Mouse (Mus musculus) olfactory bulb, adult 2 months (tissue): ENCODE data around the gene Ptprt. TPM values are rescaled to one million over a fixed set of nuclear protein-coding genes. Genes with fewer than 3 reads are reported as not detected.

Experiments used
- H3K27ac ChIP-seq: fragments of 200-500 bp; 2 replicates; pipeline ENCODE4 v1.5.1; 2012; ENCODE audit warnings: low read depth, low read length; ENCODE audit not compliant: insufficient read depth
- H3K4me1 ChIP-seq: fragments of 200-500 bp; 2 replicates; pipeline ENCODE4 v1.6.1; 2012; ENCODE audit warnings: low read length; ENCODE audit not compliant: control insufficient read depth, insufficient read depth
- H3K4me3 ChIP-seq: fragments of 200-500 bp; 2 replicates; pipeline ENCODE4 v1.5.1; 2012; ENCODE audit warnings: mild to moderate bottlenecking, low read depth, low read length, moderate library complexity; ENCODE audit not compliant: insufficient read depth
- CTCF ChIP-seq: fragments of 200-500 bp; IDR thresholded peaks from 2 replicates; pipeline ENCODE4 v1.5.1; 2012; ENCODE audit warnings: low read depth, mild to moderate bottlenecking, low read length, moderate library complexity; ENCODE audit not compliant: insufficient read depth
- POLR2A ChIP-seq: fragments of 200-500 bp; IDR thresholded peaks from 2 replicates; pipeline ENCODE4 v1.6.1; 2012; ENCODE audit warnings: mild to moderate bottlenecking, low read depth, low read length, moderate library complexity; ENCODE audit not compliant: insufficient read depth
- WGBS: fragments of 180-500 bp; shearing (Covaris S2); methylation state at CpG from one replicate; pipeline ENCODE4 v1.1.7; 2018; 5-methylcytosine and 5-hydroxymethylcytosine counted together
- polyA plus RNA-seq: library from polyadenylated mRNA; stranded (reverse); fragments of >200 nt; gene quantifications from 2 replicates; pipeline ENCODE4 v1.2.4, GENCODE M21; 2012; ENCODE audit warnings: low replicate concordance; ENCODE audit not compliant: missing spikeins, insufficient read depth, insufficient read length

The Ptprt gene
- polyA plus RNA-seq, 1 experiment: 33.3 TPM

DNA sequence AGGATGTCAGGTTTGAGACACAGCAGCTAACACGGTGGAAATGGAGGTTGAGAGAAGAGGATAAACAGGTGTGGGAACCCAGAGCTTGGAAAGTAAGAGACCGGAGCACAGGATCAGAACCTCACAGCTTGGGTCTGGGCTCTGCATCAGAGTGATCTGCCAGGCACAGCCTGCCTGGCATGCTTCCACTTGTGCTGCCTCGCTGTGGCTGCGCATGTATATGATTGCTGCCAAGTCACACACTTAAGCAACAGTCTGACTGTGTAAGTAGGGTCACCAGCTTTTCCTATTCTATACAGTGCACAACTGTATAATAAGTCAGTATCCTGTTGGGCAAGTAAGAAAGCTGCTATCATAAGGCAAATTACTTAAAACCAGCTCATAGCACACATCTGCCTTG is 249.9 kb downstream of the Ptprt start:
- Histone ChIP-seq H3K4me1 (no peaks in the 10 kb centered on the region), H3K27ac (no peak overlapping the region), H3K4me3 (no peak overlapping the region)
- no peak for TF ChIP-seq POLR2A
- WGBS: 66% methylated on average over 4 of the region's 4 CpGs

DNA sequence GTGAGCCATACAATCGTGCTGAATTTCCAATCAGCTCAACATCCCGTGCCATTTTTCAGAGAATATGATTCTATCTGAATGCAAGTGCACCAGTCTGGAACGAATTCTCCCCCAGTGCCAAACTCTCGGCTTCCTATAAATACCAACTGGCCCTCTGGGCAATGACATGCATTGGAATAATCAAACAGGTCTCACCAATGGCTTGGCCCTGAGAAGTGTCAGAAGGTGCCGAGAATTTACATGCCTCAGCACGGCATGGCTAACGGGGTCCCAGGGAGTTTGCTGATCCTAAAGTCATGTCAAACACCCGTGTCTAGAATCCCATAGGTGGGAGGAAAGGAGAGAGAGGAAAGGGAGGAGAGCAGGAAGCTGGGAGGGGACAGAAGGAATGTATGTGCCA is 251.7 kb downstream of the Ptprt start:
- TF ChIP-seq CTCF (no peak), POLR2A (no peak)
- no peaks in the 10 kb centered on the region for H3K4me1 ChIP-seq
- 87% methylated on average over 8 of the region's 8 CpGs for WGBS
- no peak overlapping the region for H3K4me3 ChIP-seq
- H3K27ac ChIP-seq: no peak overlapping the region

DNA sequence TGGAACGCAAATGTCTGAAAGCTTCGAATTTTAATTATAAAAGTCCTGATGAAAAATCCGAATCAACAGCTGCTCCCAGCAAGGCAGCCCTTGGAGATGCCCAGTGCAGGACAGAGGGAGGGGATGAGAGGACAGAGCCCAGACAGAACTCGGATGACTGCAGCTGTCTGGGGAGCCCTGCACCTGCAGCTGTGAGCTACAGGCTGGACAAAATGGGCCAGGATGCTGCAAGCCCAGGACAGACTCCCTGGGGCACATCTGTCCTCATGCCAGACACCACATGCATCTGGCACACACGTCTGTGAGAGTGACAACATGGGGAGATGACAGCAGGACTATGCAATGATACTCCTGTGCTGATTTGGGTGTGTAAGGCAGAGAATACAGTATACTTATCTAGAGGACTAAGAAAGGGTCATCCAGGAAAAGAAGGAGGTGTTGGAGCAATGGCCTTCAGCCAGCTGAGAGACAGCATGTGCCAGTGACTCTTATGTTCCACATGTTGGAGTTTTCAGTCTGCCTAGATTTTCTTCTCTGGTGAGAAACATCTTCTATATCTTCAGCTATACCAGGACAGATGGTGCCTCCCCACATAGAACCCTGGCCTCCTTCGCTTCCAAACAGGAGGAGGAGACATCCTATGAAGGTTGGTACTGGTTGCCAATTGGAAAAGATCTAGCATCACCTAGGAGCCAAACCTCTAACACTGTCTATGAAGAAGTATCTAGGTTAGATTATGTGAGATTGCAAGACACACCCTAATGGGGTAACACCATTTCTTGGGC is 259.4 kb downstream of the Ptprt start:
- WGBS: 69% methylated on average over 6 of the region's 6 CpGs
- no peak overlapping the region for H3K27ac ChIP-seq
- TF ChIP-seq CTCF: no peak
- TF ChIP-seq POLR2A: no peak
- 0 out of 2 replicates have a peak, but pooled peaks cover 3% of the 10 kb centered on the region for H3K4me1 ChIP-seq
- H3K4me3 ChIP-seq: no peak overlapping the region

DNA sequence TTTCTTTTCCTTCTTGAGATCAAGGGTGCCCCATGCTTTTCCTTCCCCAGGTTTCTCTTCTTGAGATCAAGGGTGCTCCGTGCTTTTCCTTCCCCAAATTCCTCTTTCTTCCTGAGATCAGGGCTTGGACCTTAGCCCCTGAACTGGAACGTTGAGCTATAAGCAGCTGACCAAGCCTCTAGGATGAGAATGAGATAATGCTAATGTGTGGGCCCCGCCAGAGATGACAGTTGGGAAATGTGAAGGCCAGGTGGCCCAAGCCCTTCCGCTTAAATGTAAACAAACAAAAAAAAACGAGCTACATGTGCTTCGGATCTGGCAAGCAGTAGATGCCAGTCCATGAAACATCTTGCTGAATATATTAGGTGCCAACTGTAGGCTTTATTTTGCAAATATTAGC is 266.3 kb downstream of the Ptprt start:
- WGBS: 89% methylated on average over 6 of the region's 6 CpGs
- H3K27ac ChIP-seq: no peak overlapping the region

DNA sequence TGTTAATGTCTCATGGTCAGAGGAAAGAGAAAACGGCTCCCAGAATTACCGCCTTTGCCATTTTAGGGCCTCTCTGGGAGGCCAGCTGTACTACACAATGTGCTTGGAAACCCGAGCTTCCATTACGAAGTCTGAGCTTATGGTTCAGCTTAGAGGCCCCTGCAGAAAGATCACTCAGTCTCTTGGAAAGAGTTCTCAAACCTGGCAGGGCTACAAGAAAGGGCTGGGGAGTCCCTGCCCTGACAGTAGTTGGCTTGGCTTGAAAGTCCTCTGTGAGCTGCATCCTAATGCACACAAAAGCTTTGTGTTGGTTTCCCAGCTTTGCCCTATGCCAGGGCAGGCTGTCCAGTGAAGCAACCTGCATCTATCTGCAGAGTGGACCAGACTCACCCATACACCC is 269.1 kb downstream of the Ptprt start:
- Histone ChIP-seq H3K4me1 (no peaks in the 10 kb centered on the region), H3K27ac (no peak overlapping the region), H3K4me3 (no peak overlapping the region)
- WGBS: 85% methylated on average over 4 of the region's 4 CpGs
- no peak for TF ChIP-seq CTCF
- no peak for TF ChIP-seq POLR2A

More for the DNA sequence above, 266.3 kb downstream of the Ptprt start:
- Histone ChIP-seq H3K4me1 (no peaks in the 10 kb centered on the region), H3K4me3 (no peak overlapping the region)
- no peak for TF ChIP-seq POLR2A
- TF ChIP-seq CTCF: no peak

DNA sequence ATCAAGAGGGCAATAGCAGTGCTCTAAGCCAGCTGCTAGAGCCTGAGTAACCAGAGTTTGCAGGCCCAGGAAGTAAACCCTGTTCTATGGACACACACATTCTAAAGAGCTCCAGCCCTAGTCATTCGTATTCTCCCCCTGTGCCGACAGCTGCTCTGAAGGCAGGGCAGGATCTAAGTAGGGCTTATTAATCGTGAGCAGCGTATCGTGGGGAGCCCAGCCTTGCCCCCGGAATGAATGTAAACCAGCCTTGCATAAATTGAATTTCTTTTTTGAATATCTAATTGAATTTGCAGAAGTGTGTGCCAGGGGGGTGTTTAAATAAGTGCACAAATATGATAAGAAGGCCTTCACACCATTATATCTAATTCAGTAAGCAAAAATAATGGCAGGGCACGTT is 283.6 kb downstream of the Ptprt start:
- TF ChIP-seq CTCF: no peak
- TF ChIP-seq POLR2A: no peak
- Histone ChIP-seq H3K4me1 (no peaks in the 10 kb centered on the region), H3K4me3 (no peak overlapping the region), H3K27ac (no peak overlapping the region)
- 73% methylated on average over 7 of the region's 7 CpGs for WGBS

DNA sequence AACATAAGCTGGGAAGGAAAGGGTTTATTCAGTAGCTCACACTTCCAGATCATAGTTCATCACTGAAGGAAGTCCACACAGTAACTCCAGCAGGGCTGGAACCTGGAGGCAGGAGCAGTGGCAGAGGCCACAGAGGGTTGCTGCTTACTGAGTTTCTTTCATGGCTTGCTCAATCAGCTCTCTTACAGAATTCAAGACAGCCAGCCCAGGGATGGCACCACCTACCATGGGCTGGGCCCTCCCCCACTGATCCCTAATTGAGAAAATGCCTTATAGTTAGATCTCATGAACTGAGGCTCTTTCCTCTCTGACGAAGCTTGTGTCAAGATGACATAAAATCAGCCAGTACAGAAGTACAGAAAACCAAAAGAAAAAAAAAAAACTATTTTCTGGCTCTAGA is 311.9 kb downstream of the Ptprt start:
- H3K27ac ChIP-seq: no peak overlapping the region
- 62% methylated on average over 1 of the region's 1 CpGs for WGBS
- TF ChIP-seq CTCF (no peak), POLR2A (no peak)
- no peaks in the 10 kb centered on the region for H3K4me1 ChIP-seq
- no peak overlapping the region for H3K4me3 ChIP-seq

DNA sequence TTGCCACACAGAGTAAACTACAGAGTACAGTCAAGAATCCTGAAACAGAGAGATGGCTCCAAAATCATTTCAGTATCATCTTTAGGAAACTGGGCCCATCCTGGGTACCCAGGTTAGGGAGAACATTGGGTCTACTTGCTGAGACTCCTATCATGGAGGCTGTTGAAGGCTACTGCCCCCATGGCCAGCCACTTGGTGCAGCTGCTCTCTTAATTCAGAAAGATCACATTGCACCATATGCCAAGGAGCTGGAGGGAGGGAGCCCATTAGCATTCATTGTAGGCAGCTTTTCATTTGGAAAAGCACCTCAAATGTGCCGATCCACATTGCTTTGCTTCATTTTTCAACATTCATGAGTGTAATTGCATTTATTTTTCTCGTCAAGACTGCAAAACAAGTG is 319.1 kb downstream of the Ptprt start:
- Histone ChIP-seq H3K4me3 (no peak overlapping the region), H3K4me1 (no peaks in the 10 kb centered on the region), H3K27ac (no peak overlapping the region)
- 41% methylated on average over 2 of the region's 2 CpGs for WGBS
- TF ChIP-seq POLR2A (no peak), CTCF (no peak)

DNA sequence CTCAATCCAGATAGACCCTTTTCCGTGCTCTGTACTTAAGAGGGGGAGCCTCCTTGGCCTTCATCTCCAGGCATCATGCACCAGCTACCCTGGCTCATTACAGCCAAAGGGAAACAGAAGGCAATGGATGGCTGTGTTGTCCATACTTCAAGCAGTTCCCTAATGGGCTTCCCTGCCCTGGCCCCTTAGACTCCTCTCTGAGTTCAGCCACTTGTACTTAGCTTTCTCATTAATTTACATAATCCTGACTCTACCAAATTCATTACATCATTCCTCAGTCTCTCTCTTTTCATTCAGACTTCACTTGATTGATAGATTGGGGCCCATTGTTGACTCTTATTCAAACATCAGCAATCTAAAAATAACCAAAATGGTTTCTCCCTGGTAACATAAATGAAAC is 320.7 kb downstream of the Ptprt start:
- H3K4me1 ChIP-seq: no peaks in the 10 kb centered on the region
- H3K27ac ChIP-seq: no peak overlapping the region
- no peak for TF ChIP-seq CTCF
- no peak for TF ChIP-seq POLR2A
- H3K4me3 ChIP-seq: no peak overlapping the region
- 70% methylated on average over 1 of the region's 1 CpGs for WGBS
